Mouse (Mus musculus) adrenal gland, postnatal 4 days (tissue): ENCODE results near the gene Tnni1. TPM values are rescaled to one million over a fixed set of nuclear protein-coding genes. Genes with fewer than 3 reads are reported as not detected.

Experiments used
- DNase-seq, 2 experiments: peaks; one replicate each; pipeline ENCODE4 v3.0.0; 2021 to 2022; ENCODE audit warnings: low spot score in 2 of 2, mixed read lengths in 2 of 2
- total RNA-seq, 2 experiments: library from RNA; stranded (reverse); gene quantifications; 2 replicates each; pipeline ENCODE4 v1.2.3; 2021

The Tnni1 gene
- total RNA-seq, 2 experiments from 2014 or later: 4.4 to 13.1 TPM

DNA sequence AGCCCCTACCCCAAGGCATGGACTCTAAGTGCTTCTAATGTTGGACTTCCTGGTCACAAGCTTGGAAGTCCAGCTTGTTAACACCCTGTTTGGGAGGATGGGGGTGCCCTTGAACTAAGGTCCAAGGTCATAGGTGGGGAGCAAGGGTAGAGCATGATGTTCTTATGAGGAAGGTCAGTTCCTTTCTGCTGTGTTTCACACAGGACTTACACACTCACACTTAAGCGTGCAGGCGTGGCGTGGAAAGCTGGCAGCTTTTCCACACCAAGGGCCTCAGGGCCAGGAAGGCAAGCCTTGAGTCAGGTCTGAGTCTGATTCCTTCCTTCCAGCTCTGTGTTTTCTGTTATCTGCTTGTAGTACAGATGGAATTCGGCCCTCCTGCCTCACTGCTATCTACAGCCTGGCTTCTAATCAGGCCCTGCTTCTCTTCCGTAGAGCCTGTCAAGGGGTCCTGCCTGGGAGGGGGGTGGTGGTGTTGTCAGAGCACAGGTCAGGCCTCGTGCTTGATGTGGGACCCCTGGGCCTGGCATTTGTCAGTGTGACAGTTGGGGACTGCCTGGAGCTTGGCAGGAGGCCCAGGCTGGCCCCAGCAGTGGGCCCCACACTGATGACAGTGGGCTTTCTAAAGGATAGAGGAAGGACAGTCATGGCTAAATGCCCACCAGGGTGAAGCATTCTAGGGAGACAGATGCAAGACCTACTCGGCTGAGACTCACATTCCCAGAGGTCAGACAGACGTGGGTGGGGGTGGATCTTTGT lies 21.1 kb downstream of the Tnni1 start:
- DNase-seq: no peak

- DNase-seq: no peak
Measured at GRCm38 (mm10) chr1:135807546-135807945, 28.3 kb downstream of the Tnni1 start.

- no peak for DNase-seq
Measured at GRCm38 (mm10) chr1:135810180-135810579, 30.9 kb downstream of the Tnni1 start.

- peak; percentile 46 to 73 for DNase-seq
Measured at GRCm38 (mm10) chr1:135811016-135811646, 31.9 kb downstream of the Tnni1 start.

- no peak for DNase-seq
Measured at GRCm38 (mm10) chr1:135812205-135812604, 33.0 kb downstream of the Tnni1 start.

DNA sequence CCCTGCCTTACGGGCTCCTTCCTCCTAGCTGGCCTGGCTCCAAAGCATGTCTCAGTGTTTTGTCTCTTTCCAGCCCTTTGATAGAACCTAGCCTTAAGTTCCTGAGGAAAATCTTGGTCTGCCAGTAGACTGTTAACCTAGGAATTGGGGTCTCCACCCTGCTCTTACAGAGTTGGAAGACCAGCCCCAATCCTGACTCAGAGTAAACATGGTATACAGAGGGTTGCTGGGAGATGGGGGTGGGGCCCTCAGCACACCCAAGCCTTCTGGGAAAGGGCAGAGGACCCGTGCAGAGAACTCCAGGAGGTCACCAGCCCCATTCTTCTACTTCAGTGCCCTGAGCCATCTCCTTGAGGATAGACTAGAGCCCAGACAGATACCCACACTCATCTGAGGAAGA lies 33.4 kb downstream of the Tnni1 start:
- no peak for DNase-seq

DNA sequence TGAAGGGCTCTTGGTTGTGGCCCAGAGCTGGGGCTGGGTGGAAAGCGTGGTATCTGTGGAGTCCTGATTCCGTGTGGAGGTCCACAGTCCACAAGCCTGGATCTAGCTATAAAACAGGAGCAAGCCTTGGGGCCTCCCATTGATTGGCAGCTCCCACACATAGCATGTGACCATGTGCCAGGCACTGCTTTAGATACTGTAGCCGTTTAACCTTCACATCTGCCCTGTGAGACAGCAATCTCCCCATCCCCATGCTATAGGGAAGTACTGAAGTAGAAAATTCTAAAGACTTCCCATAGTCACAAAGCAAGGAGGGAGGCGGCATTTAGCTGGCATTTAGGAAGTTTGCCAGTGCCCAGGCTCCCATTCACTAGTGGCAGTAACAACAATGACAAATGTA lies 33.8 kb downstream of the Tnni1 start:
- DNase-seq: no peak

DNA sequence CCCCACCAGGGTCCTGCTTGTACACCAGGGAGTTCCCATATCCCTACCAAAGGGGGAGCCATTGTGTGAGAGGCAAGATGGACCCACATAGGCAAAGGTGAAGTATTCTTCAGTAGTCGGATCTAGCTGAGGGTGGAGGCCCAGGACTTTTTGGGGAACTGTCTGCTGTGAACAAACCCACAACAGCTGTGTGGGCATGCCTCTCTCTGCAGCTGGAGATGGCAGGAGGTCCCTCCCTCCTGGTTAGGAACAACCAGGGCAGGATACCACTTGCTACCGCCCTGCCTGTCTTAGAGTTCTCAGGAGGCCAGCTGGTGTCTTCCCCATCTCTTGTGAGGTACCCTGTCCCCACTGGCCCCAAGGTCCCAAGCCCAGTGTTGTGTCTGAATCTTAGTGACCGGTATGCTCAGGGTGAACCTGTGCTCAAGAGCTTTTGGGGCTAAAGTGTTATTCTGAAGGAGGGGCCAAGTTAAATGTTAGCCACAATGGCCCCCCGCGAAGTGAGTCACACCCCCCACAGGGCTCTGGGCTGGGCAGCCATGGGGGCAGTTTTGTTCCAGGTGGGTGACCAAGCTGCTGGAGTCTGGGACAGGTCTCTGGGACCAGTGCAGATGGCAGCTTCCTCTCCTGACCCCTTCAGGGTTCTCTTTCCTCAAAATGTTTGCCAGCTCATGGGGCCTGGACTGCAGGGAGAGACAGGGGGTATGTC lies 34.6 kb downstream of the Tnni1 start:
- DNase-seq: no peak

GRCm38 (mm10) chr1:135814531-135814930 lies 35.3 kb downstream of the Tnni1 start:
- DNase-seq: no peak

- no peak for DNase-seq
Measured at GRCm38 (mm10) chr1:135817595-135817994, 38.4 kb downstream of the Tnni1 start.

DNA sequence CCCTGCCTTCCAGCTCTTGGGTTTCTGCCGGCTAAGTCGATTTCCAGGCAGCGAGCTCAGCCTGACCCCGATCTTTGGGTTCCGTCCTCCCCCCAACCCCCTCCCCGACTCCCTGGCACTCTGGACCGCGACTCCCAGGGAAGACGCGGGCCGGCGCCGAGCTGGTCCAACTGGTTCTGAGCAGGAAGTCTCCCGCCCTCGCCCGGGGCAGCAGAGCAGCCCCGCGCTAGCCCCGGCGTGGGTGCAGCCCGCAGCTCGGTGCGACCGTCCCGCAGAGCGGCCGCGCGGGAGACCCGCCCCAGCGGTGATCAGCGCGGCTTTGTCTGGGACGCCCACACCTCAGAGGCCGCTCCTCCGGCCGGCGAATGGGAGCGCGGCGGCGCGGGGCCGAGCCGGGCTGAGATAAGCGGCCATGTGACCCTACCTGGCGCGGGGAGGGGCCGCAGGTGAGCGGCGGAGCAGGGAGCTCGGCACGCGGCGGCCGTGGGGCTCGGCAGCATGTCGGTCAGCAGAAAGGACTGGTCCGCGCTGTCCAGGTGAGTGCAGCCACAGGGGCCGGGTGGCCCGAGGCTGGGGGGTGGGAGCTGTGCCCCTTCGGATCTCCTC lies 39.4 kb downstream of the Tnni1 start, which contains the start of gene Lad1:
Lad1 (plus strand) TSS at position 118 of the 606 bp plus-strand sequence.
- DNase-seq: no peak

DNA sequence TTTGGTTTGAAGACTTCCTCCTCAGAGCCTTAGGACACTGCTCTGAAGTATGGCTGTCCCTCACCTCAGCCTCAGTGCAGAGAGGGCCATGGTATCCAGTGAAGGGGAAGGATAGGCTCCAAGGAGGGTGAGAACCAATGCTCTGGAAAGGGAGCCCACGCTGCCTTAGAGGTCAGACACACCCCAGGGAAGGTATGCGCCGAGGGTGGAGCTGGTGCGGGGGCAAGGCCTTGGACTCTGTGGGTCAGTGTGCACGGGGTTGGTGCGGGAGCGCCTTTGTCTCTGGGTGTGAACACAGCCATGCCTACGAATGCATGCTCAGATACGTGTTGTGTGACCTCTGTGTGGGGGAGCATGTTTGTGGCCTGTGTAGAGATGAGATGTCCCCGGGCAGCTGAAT lies 40.8 kb downstream of the Tnni1 start:
- DNase-seq: no peak

DNA sequence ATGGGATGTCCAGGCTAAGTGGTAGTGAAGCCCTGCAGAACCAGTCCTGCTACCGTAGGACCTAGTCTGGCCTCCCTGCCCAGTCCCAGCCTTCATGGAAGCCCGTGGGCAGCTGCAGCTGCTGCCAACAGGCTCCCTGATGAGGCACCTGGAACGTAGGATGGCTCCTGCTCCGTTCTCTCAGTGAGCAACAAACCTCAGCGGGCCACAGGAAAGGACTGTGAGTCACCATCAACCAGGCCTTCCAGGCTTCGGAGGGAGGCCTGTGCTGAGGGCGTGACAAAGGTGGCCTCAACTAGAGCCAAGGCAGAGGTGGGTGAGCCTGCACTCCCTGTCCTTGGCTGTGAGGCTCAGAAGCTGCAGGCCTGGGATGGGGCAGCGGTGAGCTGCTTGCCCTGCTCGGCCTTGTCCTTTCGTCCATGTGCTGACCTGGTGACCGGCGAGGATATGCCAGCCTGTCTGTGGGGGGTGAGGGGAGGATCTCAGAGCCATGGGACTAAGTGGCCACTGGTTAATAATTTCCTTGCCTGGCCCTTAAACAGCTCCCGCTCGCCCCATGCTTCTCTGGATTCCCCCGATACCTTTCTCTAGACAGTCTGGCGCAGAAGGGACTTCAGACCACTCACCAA lies 41.6 kb downstream of the Tnni1 start:
- DNase-seq: no peak

- no peak for DNase-seq
Measured at GRCm38 (mm10) chr1:135821780-135822179, 42.5 kb downstream of the Tnni1 start.

DNA sequence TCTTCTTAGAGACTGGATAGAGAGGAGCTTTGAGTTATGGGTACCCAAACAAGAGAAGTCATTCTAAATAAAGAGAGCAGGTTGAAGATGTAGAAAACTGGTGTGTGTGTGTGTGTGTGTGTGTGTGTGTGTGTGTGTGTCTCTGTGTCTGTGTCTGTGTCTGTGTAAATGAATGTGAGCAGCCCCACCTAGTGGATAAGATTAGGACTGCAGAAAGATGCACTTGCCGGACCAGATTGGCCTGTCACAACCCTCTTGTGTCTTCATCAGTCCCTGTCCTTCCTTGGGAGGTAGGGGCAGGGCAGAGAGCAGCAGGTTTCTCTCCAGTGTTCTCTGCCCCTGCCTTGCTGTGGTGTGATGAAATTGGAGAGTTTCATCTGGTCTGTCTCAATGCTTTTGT lies 49.7 kb downstream of the Tnni1 start:
- no peak for DNase-seq

DNA sequence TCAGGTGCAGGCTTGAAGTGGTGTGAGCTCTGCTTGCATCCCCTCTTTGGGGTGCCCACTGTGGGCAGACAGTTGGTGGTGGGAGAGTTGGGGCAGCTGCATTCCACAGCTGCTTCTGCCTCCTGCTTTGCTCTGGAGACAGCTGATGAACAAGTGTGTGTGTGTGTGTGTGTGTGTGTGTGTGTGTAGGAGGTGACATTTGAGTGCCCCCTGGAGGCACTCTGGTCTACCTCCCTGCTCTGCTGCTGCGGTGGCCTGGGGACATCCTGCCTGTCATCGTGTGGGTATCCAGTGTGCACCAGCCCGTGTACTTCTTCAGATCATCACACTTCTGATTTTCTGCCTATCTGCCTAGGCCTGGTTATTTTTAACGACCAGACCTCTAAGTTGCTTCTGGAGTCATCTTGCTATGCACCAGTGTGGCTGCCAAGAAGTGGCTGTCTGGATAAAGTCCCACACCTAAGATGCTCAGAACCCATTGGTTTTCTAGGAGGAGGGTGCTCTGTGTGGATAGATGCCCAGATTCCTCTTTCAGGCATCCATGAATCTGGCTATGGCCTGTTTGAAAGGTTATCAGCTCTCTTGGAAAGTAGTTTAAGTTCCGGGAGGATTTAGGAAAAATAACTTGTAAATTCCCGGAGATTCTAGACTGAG lies 55.1 kb downstream of the Tnni1 start:
- DNase-seq: no peak

- no peak for DNase-seq
Measured at GRCm38 (mm10) chr1:135834983-135835382, 55.7 kb downstream of the Tnni1 start.

- DNase-seq: no peak
Measured at GRCm38 (mm10) chr1:135835716-135836483, 56.7 kb downstream of the Tnni1 start, which contains the start of gene Tnnt2. Gene Tnnt2, plus strand, starts transcription at chr1:135836354.

DNA sequence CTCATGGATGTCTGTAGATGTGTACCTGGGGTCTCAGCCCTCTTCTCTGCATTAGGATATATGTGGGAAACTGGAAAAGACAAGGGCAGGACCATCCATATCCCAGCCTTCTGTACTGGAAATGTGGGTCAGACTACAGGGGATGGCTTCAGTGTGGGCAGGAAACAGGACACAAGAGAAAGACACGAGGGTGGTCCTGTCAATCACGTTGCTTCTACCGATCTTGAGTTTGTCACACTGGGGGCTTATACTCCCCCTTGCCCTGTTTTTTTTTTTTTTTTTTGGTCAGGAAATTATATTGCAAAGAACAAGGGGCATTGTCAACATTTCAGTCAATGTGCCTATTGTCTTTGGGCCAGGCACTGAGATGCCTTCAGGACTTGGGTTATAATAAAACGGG lies 59.4 kb downstream of the Tnni1 start:
- DNase-seq: no peak

- no peak for DNase-seq
Measured at GRCm38 (mm10) chr1:135839065-135839464, 59.8 kb downstream of the Tnni1 start.
